Mouse (Mus musculus): ENCODE data around the gene Fgfr2.

DNA sequence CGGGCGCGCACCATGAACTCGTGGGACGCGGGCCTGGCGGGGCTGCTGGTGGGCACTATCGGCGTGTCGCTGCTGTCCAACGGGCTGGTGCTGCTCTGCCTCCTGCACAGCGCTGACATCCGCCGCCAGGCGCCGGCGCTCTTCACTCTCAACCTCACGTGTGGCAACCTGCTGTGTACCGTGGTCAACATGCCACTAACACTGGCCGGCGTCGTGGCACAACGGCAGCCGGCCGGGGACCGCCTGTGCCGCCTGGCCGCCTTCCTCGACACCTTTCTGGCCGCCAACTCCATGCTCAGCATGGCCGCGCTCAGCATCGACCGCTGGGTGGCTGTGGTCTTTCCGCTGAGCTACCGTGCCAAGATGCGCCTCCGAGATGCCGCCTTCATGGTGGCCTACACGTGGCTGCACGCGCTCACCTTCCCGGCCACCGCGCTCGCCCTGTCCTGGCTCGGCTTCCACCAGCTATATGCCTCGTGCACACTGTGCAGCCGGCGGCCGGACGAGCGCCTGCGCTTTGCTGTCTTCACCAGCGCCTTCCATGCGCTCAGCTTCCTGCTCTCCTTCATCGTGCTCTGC is 1156.1 kb downstream of the Fgfr2 start:
- TF ChIP-seq POLR2A (IDR thresholded peaks at IDR 0.05; ENCODE audit: low read depth, low read length), result no peak
- TF ChIP-seq CTCF (IDR thresholded peaks at IDR 0.05; ENCODE audit: extremely low read depth, insufficient read length, insufficient replicate concordance, low read depth, low read length), result no peak

Measured in small intestine, adult 2 months (tissue).